Mouse (Mus musculus): Measurements from ENCODE around the gene Crim1. TPM values are rescaled to one million over a fixed set of nuclear protein-coding genes. Genes with fewer than 3 reads are reported as not detected.

Gene Crim1
- polyA plus RNA-seq, 1 experiment = 1.1 TPM

- no peak overlapping the region for H3ac ChIP-seq (ENCODE audit: control insufficient read depth, insufficient read length)
- H3K27me3 ChIP-seq (ENCODE audit: control insufficient read depth, insufficient read depth, insufficient read length) = no peaks in the 10 kb centered on the region
- no peaks in the 10 kb centered on the region for H3K36me3 ChIP-seq (ENCODE audit: control insufficient read depth, insufficient read depth)
- no peak overlapping the region for H3K4me2 ChIP-seq (ENCODE audit: low read depth)
- TF ChIP-seq E2F4 (IDR thresholded peaks at IDR 0.05; ENCODE audit: insufficient read depth) = no peak
- TF ChIP-seq TCF12 (IDR thresholded peaks at IDR 0.05; ENCODE audit: insufficient read depth, poor library complexity, severe bottlenecking) = no peak
- TF ChIP-seq REST (IDR thresholded peaks at IDR 0.05; ENCODE audit: insufficient read depth, insufficient read length) = no peak
- TF ChIP-seq POLR2A (IDR thresholded peaks at IDR 0.05; ENCODE audit: insufficient read length, low read depth) = no peak
- TF ChIP-seq MAX (IDR thresholded peaks at IDR 0.05; ENCODE audit: low read depth) = no peak
- TF ChIP-seq CEBPB (IDR thresholded peaks at IDR 0.05; ENCODE audit: insufficient read depth, poor library complexity, severe bottlenecking) = no peak
- no peak overlapping the region for H3K4me3 ChIP-seq
- no peaks in the 10 kb centered on the region for H3K79me2 ChIP-seq (ENCODE audit: control insufficient read depth, insufficient read depth)
Observed at GRCm38 (mm10) chr17:78271731-78272130, 71.7 kb downstream of the Crim1 start.

- H3K79me2 ChIP-seq (ENCODE audit: control insufficient read depth, insufficient read depth) = no peaks in the 10 kb centered on the region
- H3ac ChIP-seq (ENCODE audit: control insufficient read depth, insufficient read length) = no peak overlapping the region
- H3K4me3 ChIP-seq = no peak overlapping the region
- no peaks in the 10 kb centered on the region for H3K36me3 ChIP-seq (ENCODE audit: control insufficient read depth, insufficient read depth)
- H3K27me3 ChIP-seq (ENCODE audit: control insufficient read depth, insufficient read depth, insufficient read length) = no peaks in the 10 kb centered on the region
- TF ChIP-seq TCF12 (IDR thresholded peaks at IDR 0.05; ENCODE audit: insufficient read depth, poor library complexity, severe bottlenecking) = no peak
- no peak for TF ChIP-seq SRF (IDR thresholded peaks at IDR 0.05; ENCODE audit: control insufficient read depth, insufficient read length, low read depth)
- no peak for TF ChIP-seq MYOD1 (IDR thresholded peaks at IDR 0.05; ENCODE audit: control insufficient read depth in 1 of 3, insufficient read length in 2 of 3, low read depth in 2 of 3)
- TF ChIP-seq POLR2AphosphoS2 (IDR thresholded peaks at IDR 0.05; ENCODE audit: insufficient read length, low read depth) = no peak
- TF ChIP-seq POLR2A (IDR thresholded peaks at IDR 0.05; ENCODE audit: insufficient read length, low read depth) = no peak
- no peak for TF ChIP-seq E2F4 (IDR thresholded peaks at IDR 0.05; ENCODE audit: insufficient read depth)
- TF ChIP-seq MAX (IDR thresholded peaks at IDR 0.05; ENCODE audit: low read depth) = no peak
- no peak for TF ChIP-seq REST (IDR thresholded peaks at IDR 0.05; ENCODE audit: insufficient read depth, insufficient read length)
- no peak for TF ChIP-seq MYOG (IDR thresholded peaks at IDR 0.05; ENCODE audit: control insufficient read depth in 1 of 3, insufficient read depth in 1 of 3, insufficient read length in 2 of 3, low read depth in 2 of 3)
- TF ChIP-seq CEBPB (IDR thresholded peaks at IDR 0.05; ENCODE audit: insufficient read depth, poor library complexity, severe bottlenecking) = no peak
- no peak for TF ChIP-seq USF1 (IDR thresholded peaks at IDR 0.05; ENCODE audit: low read depth)
- no peak for TF ChIP-seq TCF3 (IDR thresholded peaks at IDR 0.05; ENCODE audit: insufficient read length, low read depth)
- no peak overlapping the region for H3K4me2 ChIP-seq (ENCODE audit: low read depth)
Observed at GRCm38 (mm10) chr17:78272142-78272541, 72.1 kb downstream of the Crim1 start.

DNA sequence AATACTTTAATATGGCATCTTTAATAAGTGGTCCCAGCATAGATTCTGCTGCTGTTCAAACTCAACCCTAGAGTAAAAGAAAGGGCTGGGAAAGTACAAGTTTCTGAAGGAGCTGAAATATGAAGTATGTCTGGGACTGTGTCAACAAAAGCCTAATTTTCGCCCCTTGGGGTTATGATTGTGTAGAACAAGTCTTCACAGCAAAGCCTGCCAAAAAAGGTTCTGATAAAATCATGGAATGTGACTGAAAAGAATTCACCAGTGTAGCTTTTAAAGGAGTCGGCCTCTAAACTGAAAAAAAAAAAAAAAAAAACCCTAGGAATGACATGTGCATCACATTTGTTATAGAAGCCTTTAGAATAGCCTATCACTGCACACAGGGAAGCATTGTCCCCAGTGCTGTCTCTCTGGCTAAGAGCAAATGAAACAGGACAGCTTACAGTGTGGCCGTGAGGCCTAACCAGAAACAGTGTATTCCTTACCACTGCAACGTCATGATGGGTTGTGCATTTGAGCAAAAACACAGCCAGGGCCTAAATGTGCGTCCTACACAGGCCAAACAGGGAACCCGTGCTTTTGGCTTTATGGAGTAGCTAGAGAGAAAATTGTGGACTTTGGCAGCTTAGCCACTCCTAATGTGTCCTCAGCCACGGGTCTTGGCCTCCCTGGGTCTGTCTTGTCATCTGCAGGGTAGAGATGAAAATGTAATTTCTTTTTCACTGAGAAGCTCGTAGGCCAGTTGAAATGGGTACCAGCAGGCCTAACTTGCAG is 72.8 kb downstream of the Crim1 start:
- no peak overlapping the region for H3ac ChIP-seq (ENCODE audit: control insufficient read depth, insufficient read length)
- H3K27me3 ChIP-seq (ENCODE audit: control insufficient read depth, insufficient read depth, insufficient read length) = no peaks in the 10 kb centered on the region
- no peaks in the 10 kb centered on the region for H3K79me2 ChIP-seq (ENCODE audit: control insufficient read depth, insufficient read depth)
- no peaks in the 10 kb centered on the region for H3K36me3 ChIP-seq (ENCODE audit: control insufficient read depth, insufficient read depth)
- TF ChIP-seq E2F4 (IDR thresholded peaks at IDR 0.05; ENCODE audit: insufficient read depth) = no peak
- no peak for TF ChIP-seq TCF12 (IDR thresholded peaks at IDR 0.05; ENCODE audit: insufficient read depth, poor library complexity, severe bottlenecking)
- no peak for TF ChIP-seq POLR2A (IDR thresholded peaks at IDR 0.05; ENCODE audit: insufficient read length, low read depth)
- no peak for TF ChIP-seq MYOG (IDR thresholded peaks at IDR 0.05; ENCODE audit: control insufficient read depth in 1 of 3, insufficient read depth in 1 of 3, insufficient read length in 2 of 3, low read depth in 2 of 3)
- TF ChIP-seq POLR2AphosphoS2 (IDR thresholded peaks at IDR 0.05; ENCODE audit: insufficient read length, low read depth) = no peak
- no peak for TF ChIP-seq REST (IDR thresholded peaks at IDR 0.05; ENCODE audit: insufficient read depth, insufficient read length)
- TF ChIP-seq MYOD1 (IDR thresholded peaks at IDR 0.05; ENCODE audit: control insufficient read depth in 1 of 3, insufficient read length in 2 of 3, low read depth in 2 of 3) = no peak
- TF ChIP-seq CEBPB (IDR thresholded peaks at IDR 0.05; ENCODE audit: insufficient read depth, poor library complexity, severe bottlenecking) = no peak
- TF ChIP-seq USF1 (IDR thresholded peaks at IDR 0.05; ENCODE audit: low read depth) = no peak
- no peak for TF ChIP-seq TCF3 (IDR thresholded peaks at IDR 0.05; ENCODE audit: insufficient read length, low read depth)
- no peak for TF ChIP-seq MAX (IDR thresholded peaks at IDR 0.05; ENCODE audit: low read depth)
- no peak for TF ChIP-seq SRF (IDR thresholded peaks at IDR 0.05; ENCODE audit: control insufficient read depth, insufficient read length, low read depth)
- no peak overlapping the region for H3K4me2 ChIP-seq (ENCODE audit: low read depth)
- H3K4me3 ChIP-seq = no peak overlapping the region

DNA sequence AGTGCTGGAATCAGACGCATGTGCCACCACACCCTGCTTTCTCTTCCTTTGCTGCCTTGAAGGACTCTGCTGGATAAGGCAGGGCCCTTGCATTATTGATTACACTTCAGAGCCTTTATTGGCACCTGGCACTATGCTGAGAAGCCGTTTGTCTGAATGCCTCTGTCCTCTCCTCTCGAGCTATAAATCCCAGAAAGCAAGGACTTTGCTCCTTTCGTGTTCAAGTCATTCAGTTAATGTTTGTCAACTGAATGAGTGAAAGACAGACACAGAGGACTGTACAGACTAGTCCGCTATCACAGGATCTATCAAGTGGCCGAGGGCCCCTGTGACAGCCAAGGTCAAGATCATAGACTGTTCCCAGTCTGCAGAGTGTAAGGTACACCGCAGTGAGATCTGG is 73.8 kb downstream of the Crim1 start:
- H3K4me3 ChIP-seq = no peak overlapping the region
- TF ChIP-seq MAX (IDR thresholded peaks at IDR 0.05; ENCODE audit: low read depth) (no peak), TCF3 (IDR thresholded peaks at IDR 0.05; ENCODE audit: insufficient read length, low read depth) (no peak), POLR2A (IDR thresholded peaks at IDR 0.05; ENCODE audit: insufficient read length, low read depth) (no peak), POLR2AphosphoS2 (IDR thresholded peaks at IDR 0.05; ENCODE audit: insufficient read length, low read depth) (no peak), USF1 (IDR thresholded peaks at IDR 0.05; ENCODE audit: low read depth) (no peak), MYOD1 (IDR thresholded peaks at IDR 0.05; ENCODE audit: control insufficient read depth in 1 of 3, insufficient read length in 2 of 3, low read depth in 2 of 3) (no peak)

More for the DNA sequence above, 73.8 kb downstream of the Crim1 start:
- Histone ChIP-seq H3ac (ENCODE audit: control insufficient read depth, insufficient read length) (no peak overlapping the region), H3K79me2 (ENCODE audit: control insufficient read depth, insufficient read depth) (no peaks in the 10 kb centered on the region), H3K27me3 (ENCODE audit: control insufficient read depth, insufficient read depth, insufficient read length) (no peaks in the 10 kb centered on the region), H3K4me2 (ENCODE audit: low read depth) (no peak overlapping the region), H3K36me3 (ENCODE audit: control insufficient read depth, insufficient read depth) (no peaks in the 10 kb centered on the region)
